In the genomic region with DNA sequence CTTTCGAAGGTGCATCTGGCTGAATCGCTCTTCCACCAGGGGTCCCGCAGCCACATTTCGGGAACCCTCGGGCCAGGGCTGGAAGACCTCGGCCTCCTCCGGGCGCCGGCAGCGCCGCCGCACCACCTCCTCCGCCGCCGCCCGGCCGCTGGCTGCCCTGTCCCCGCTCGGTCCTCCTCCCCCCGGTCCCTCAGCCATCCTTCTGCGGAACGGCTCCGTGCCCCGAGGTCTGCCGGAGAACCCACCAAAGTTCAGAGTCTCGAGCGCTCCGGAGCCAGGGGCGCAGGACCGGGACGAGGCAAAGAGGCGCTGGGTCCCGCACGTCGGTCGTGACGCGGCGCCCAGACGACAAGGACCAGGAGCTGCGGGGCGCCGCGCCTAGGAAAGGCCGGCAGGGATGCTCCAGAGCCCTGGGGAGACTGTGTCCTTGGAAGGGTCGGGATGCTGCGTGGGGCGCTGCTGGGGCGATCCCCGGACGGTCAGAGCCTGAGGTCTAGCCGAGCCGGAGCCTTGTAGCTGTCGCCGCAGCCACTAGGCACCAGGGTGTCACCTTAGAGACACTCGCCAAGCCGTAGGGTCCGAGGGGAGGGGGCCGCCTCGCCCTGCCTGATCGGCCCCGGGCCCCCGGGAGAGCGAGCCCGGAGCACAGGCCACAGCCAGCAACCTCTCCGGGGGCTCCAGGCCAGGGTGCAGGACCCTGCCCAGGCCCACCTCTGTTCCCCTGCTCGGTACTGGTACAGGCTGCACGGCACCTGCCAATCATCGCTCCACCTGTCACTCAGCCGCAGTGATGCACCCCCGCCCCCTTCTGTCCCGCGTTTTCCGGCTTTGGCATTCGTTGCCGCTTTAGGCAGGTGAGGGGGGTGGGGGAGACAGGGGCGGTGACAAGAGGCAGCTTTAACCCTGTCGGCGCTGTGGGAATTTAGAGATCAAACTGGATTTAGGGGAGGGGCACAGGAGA, we compare ENCODE assay signal across 8 mouse cellular contexts. TPM values are rescaled to one million over a fixed set of nuclear protein-coding genes. Genes with fewer than 3 reads are reported as not detected.
DNase-seq lines count a peak whose midpoint lies in the region; ATAC-seq and TF ChIP-seq lines count a peak whose summit lies in the region.

Dgkz (minus strand) TSS at position 284 of the 961 bp plus-strand sequence.

- peak within 1 kb of the TSS; percentile 54 for H3K4me3 ChIP-seq in layer of hippocampus, adult 2 months
- H3K4me3 ChIP-seq in forebrain, postnatal 0 days (ENCODE audit: low read depth, low read length), result peak within 1 kb of the TSS; percentile 45
- peak within 1 kb of the TSS; percentile 37 for H3K4me3 ChIP-seq in hindbrain, embryonic 14.5 days (replicated peaks; ENCODE audit: low read length)
- H3K4me3 ChIP-seq in liver, embryonic 15.5 days (replicated peaks), result peak within 1 kb of the TSS; percentile 32
- H3K4me3 ChIP-seq in stomach, postnatal 0 days (ENCODE audit: low read depth, low read length), result peak within 1 kb of the TSS; percentile 37

- no peaks in the 10 kb centered on the region for H3K36me3 ChIP-seq in forebrain, postnatal 0 days (ENCODE audit: insufficient read depth)
- no peaks in the 10 kb centered on the region for H3K36me3 ChIP-seq in hindbrain, embryonic 14.5 days (replicated peaks; ENCODE audit: control insufficient read depth, insufficient read depth)
- H3K36me3 ChIP-seq in liver, embryonic 15.5 days (replicated peaks), result no peaks in the 10 kb centered on the region
- H3K36me3 ChIP-seq in stomach, postnatal 0 days (ENCODE audit: control insufficient read depth, insufficient read depth, low read length), result no peaks in the 10 kb centered on the region

- H3K4me2 ChIP-seq in forebrain, postnatal 0 days (ENCODE audit: low read depth), result peak within 1 kb of the TSS; percentile 53
- peak within 1 kb of the TSS; percentile 60 for H3K4me2 ChIP-seq in hindbrain, embryonic 14.5 days (replicated peaks)
- peak within 1 kb of the TSS; percentile 56 for H3K4me2 ChIP-seq in liver, embryonic 15.5 days
- H3K4me2 ChIP-seq in stomach, postnatal 0 days (replicated peaks; ENCODE audit: low read depth), result peak within 1 kb of the TSS; percentile 62

- TF ChIP-seq CTCF in layer of hippocampus, adult 2 months (conservative IDR thresholded peaks at IDR 0.05), result no peak
- no peak for TF ChIP-seq CTCF in forebrain, postnatal 0 days (IDR thresholded peaks at IDR 0.05; ENCODE audit: low read depth)
- TF ChIP-seq CTCF in stomach, postnatal 0 days (IDR thresholded peaks at IDR 0.05; ENCODE audit: low read depth), result no peak

- WGBS in forebrain, postnatal 0 days, result 3% methylated on average over 78 of the region's 79 CpGs
- 1% methylated on average over 77 of the region's 79 CpGs for WGBS in hindbrain, embryonic 14.5 days
- WGBS in liver, embryonic 15.5 days (ENCODE audit: insufficient replicate concordance), result 3% methylated on average over 79 of the region's 79 CpGs
- 1% methylated on average over 70 of the region's 79 CpGs for WGBS in stomach, postnatal 0 days

- peak; percentile 53 for ATAC-seq in forebrain, postnatal 0 days
- peak; percentile 28; the same call in 1 of the 2 replicates for ATAC-seq in hindbrain, embryonic 14.5 days (ENCODE audit: low FRiP score)
- no peak for ATAC-seq in liver, embryonic 15.5 days (ENCODE audit: insufficient read depth)
- 0 out of 2 replicates have a peak, but pooled peaks have one; percentile 10 for ATAC-seq in stomach, postnatal 0 days (ENCODE audit: low FRiP score, low TSS enrichment)

- peaks cover 10% of the 10 kb centered on the region for H3K27me3 ChIP-seq in forebrain, postnatal 0 days (ENCODE audit: insufficient read depth, low read length)
- H3K27me3 ChIP-seq in hindbrain, embryonic 14.5 days (ENCODE audit: control insufficient read depth, insufficient read depth, low read length), result peaks cover 31% of the 10 kb centered on the region
- H3K27me3 ChIP-seq in liver, embryonic 15.5 days, result peaks cover 87% of the 10 kb centered on the region
- no peaks in the 10 kb centered on the region; the same call in 1 of the 2 replicates for H3K27me3 ChIP-seq in stomach, postnatal 0 days (ENCODE audit: control insufficient read depth, insufficient read depth, low read length)

- H3K27ac ChIP-seq in layer of hippocampus, adult 2 months, result peak within 1 kb of the TSS; percentile 88
- 0 out of 2 replicates have a peak within 1 kb of the TSS, but pooled peaks have one; percentile 21 for H3K27ac ChIP-seq in forebrain, postnatal 0 days (ENCODE audit: low read depth, low read length)
- H3K27ac ChIP-seq in hindbrain, embryonic 14.5 days, result no peak within 1 kb of the TSS
- no peak within 1 kb of the TSS for H3K27ac ChIP-seq in liver, embryonic 15.5 days (replicated peaks)
- no peak within 1 kb of the TSS for H3K27ac ChIP-seq in stomach, postnatal 0 days (replicated peaks)

- H3K9ac ChIP-seq in forebrain, postnatal 0 days, result peak within 1 kb of the TSS; percentile 55
- peak within 1 kb of the TSS; percentile 53 for H3K9ac ChIP-seq in hindbrain, embryonic 14.5 days
- no peak within 1 kb of the TSS for H3K9ac ChIP-seq in liver, embryonic 15.5 days
- H3K9ac ChIP-seq in stomach, postnatal 0 days (ENCODE audit: low read length), result peak within 1 kb of the TSS; percentile 50

- H3K9me3 ChIP-seq in forebrain, postnatal 0 days (ENCODE audit: low read length), result no peaks in the 10 kb centered on the region
- no peaks in the 10 kb centered on the region for H3K9me3 ChIP-seq in hindbrain, embryonic 14.5 days (ENCODE audit: control insufficient read depth, low read length)
- H3K9me3 ChIP-seq in liver, embryonic 15.5 days (replicated peaks), result no peaks in the 10 kb centered on the region
- no peaks in the 10 kb centered on the region for H3K9me3 ChIP-seq in stomach, postnatal 0 days (ENCODE audit: control insufficient read depth, low read length)

- peaks cover 30% of the 10 kb centered on the region for H3K4me1 ChIP-seq in forebrain, postnatal 0 days (ENCODE audit: insufficient read depth)
- peaks cover 22% of the 10 kb centered on the region for H3K4me1 ChIP-seq in hindbrain, embryonic 14.5 days (replicated peaks; ENCODE audit: control insufficient read depth, insufficient read depth, low read length)
- H3K4me1 ChIP-seq in liver, embryonic 15.5 days (replicated peaks), result peaks cover 33% of the 10 kb centered on the region
- H3K4me1 ChIP-seq in stomach, postnatal 0 days (replicated peaks; ENCODE audit: control insufficient read depth, insufficient read depth), result 0 out of 2 replicates have a peak, but pooled peaks cover 4% of the 10 kb centered on the region

- DNase-seq in layer of hippocampus, adult 2 months (ENCODE audit: low spot score in 2 of 2), result no peak
- no peak for DNase-seq in layer of hippocampus, adult 11-12 months (ENCODE audit: low spot score)
- DNase-seq in adrenal gland, postnatal 10 days, result peak; percentile 23
- no peak for DNase-seq in forebrain, postnatal 0 days
- DNase-seq in hindbrain, embryonic 14.5 days (ENCODE audit: low spot score), result no peak
- DNase-seq in stomach, postnatal 0 days (ENCODE audit: low spot score), result no peak
- no peak for DNase-seq in frontal cortex, postnatal 25 days (ENCODE audit: low spot score in 2 of 2)

- no peak for TF ChIP-seq EP300 in stomach, postnatal 0 days (optimal IDR thresholded peaks at IDR 0.05)

RNA-seq across cellular contexts. Expression of gene Dgkz, which starts in this region (rescaled TPM):
- 100 to 1,000 TPM; 513 to 526 TPM for total RNA-seq in layer of hippocampus, adult 2 months (2021)
- 10 to 100 TPM; 64.4 to 72.1 TPM for total RNA-seq in adrenal gland, postnatal 10 days (2021)
- total RNA-seq in forebrain, postnatal 0 days (2014; rRNA removed), result 112 and 116 TPM in 2 replicates
- polyA plus RNA-seq in forebrain, postnatal 0 days (2015; fragmentation: Nextera tagmentation; extraction: Ambion mirVana), result 29.1 and 31.4 TPM in 2 replicates
- polyA plus RNA-seq in hindbrain, embryonic 14.5 days (2014; fragmentation: Nextera tagmentation; extraction: Ambion mirVana), result 39.0 and 42.6 TPM in 2 replicates
- 21.2 and 26.6 TPM in 2 replicates for polyA plus RNA-seq in liver, embryonic 15.5 days (2015; fragmentation: Nextera tagmentation; extraction: Ambion mirVana)
- polyA plus RNA-seq in stomach, postnatal 0 days (2015; fragmentation: Nextera tagmentation; extraction: Ambion mirVana), result 18.6 and 23.2 TPM in 2 replicates

Comparison
In these comparisons a context has a peak if more than half of its experiments do, and no peak if none do; other contexts are left out.
1. H3K27ac ChIP-seq: peak in layer of hippocampus, adult 2 months (single experiment) and forebrain, postnatal 0 days (single experiment); none in hindbrain, embryonic 14.5 days (single experiment), liver, embryonic 15.5 days (single experiment) and stomach, postnatal 0 days (single experiment).
2. Peak in every context shown above with its lines, with median percentiles within 50 percentile points of each other: H3K4me3 ChIP-seq and H3K4me2 ChIP-seq.